Mouse (Mus musculus) stomach, embryonic 16.5 days (tissue): ENCODE results near the gene G3bp2. TPM values are rescaled to one million over a fixed set of nuclear protein-coding genes. Genes with fewer than 3 reads are reported as not detected.

Source experiments
- ATAC-seq: fragments of 200-750 bp; cut with Nextera tagmentation; 2 replicates; pipeline ENCODE4 v1.8.0; 2017; ENCODE audit warnings: moderate number of reproducible peaks, moderate TSS enrichment; ENCODE audit not compliant: insufficient read depth, low FRiP score
- H3K27ac ChIP-seq: fragments of 300-500 bp; sonication (generic); 2 replicates; pipeline ENCODE4 v1.5.1; 2014; ENCODE audit warnings: low read length
- H3K27me3 ChIP-seq: fragments of 300-500 bp; sonication (generic); 2 replicates; pipeline ENCODE4 v1.6.1; 2014; ENCODE audit warnings: low read length, control low read depth, mixed read lengths; ENCODE audit not compliant: control insufficient read depth, insufficient read depth
- H3K36me3 ChIP-seq: fragments of 300-500 bp; sonication (generic); 2 replicates; pipeline ENCODE4 v1.6.1; 2014; ENCODE audit warnings: low read length; ENCODE audit not compliant: control insufficient read depth, insufficient read depth
- H3K4me1 ChIP-seq: fragments of 300-500 bp; sonication (generic); 2 replicates; pipeline ENCODE4 v1.6.1; 2014; ENCODE audit warnings: low read length, control low read depth, mixed read lengths; ENCODE audit not compliant: control insufficient read depth, insufficient read depth
- H3K4me2 ChIP-seq: fragments of 300-500 bp; sonication (generic); 2 replicates; pipeline ENCODE4 v1.6.1; 2014; ENCODE audit warnings: low read depth, low read length, mixed read lengths
- H3K4me3 ChIP-seq: fragments of 300-500 bp; sonication (generic); replicated peaks from 2 replicates; pipeline ENCODE4 v1.5.1; 2014; ENCODE audit warnings: mild to moderate bottlenecking, low read length
- H3K9ac ChIP-seq: fragments of 300-500 bp; sonication (generic); 2 replicates; pipeline ENCODE4 v1.6.1; 2014; ENCODE audit warnings: low read length
- H3K9me3 ChIP-seq: fragments of 300-500 bp; sonication (generic); replicated peaks from 2 replicates; pipeline ENCODE4 v1.6.1; 2016; ENCODE audit warnings: low read length, control low read depth; ENCODE audit not compliant: control insufficient read depth
- WGBS: fragments of 180-500 bp; shearing (Covaris S2); extraction: QIAGEN DNeasy Blood & Tissue Kit; methylation state at CpG from one replicate; pipeline ENCODE4 v1.1.7; 2014; 5-methylcytosine and 5-hydroxymethylcytosine counted together
- polyA plus RNA-seq: library from polyadenylated mRNA; unstranded; fragments of >200 nt; fragmentation: Nextera tagmentation; extraction: Ambion mirVana; gene quantifications from 2 replicates; pipeline ENCODE4 v1.2.1, GENCODE M21; 2015

Gene G3bp2
- polyA plus RNA-seq, 1 experiment from 2014 or later, result 146 TPM

- no peak overlapping the region for H3K9ac ChIP-seq
- no peak for ATAC-seq
- H3K36me3 ChIP-seq, result no peaks in the 10 kb centered on the region
- peaks cover 5% of the 10 kb centered on the region; the same call in 1 of the 2 replicates for H3K4me1 ChIP-seq
- no peak overlapping the region for H3K4me2 ChIP-seq
- no peaks in the 10 kb centered on the region for H3K27me3 ChIP-seq
- H3K4me3 ChIP-seq, result no peak overlapping the region
- WGBS, result 34% methylated on average over 10 of the region's 10 CpGs
- no peak overlapping the region for H3K27ac ChIP-seq
- H3K9me3 ChIP-seq, result no peaks in the 10 kb centered on the region
Observed at GRCm38 (mm10) chr5:92106327-92107125, 23.0 kb upstream of the G3bp2 start.

- no peak for ATAC-seq
- peaks cover 5% of the 10 kb centered on the region; the same call in 1 of the 2 replicates for H3K4me1 ChIP-seq
- no peaks in the 10 kb centered on the region for H3K9me3 ChIP-seq
- WGBS, result 64% methylated on average over 13 of the region's 13 CpGs
- H3K27ac ChIP-seq, result no peak overlapping the region
- H3K4me2 ChIP-seq, result no peak overlapping the region
- no peaks in the 10 kb centered on the region for H3K36me3 ChIP-seq
- no peak overlapping the region for H3K4me3 ChIP-seq
- no peak overlapping the region for H3K9ac ChIP-seq
- no peaks in the 10 kb centered on the region for H3K27me3 ChIP-seq
Observed at GRCm38 (mm10) chr5:92103816-92104415, 20.4 kb upstream of the G3bp2 start.

GRCm38 (mm10) chr5:92103062-92103461 is 19.5 kb upstream of the G3bp2 start:
- Histone ChIP-seq H3K4me3 (no peak overlapping the region), H3K9ac (no peak overlapping the region), H3K9me3 (no peaks in the 10 kb centered on the region), H3K4me2 (no peak overlapping the region), H3K4me1 (peaks cover 5% of the 10 kb centered on the region; the same call in 1 of the 2 replicates), H3K36me3 (no peaks in the 10 kb centered on the region), H3K27me3 (no peaks in the 10 kb centered on the region), H3K27ac (no peak overlapping the region)
- WGBS, result 36% methylated on average over 6 of the region's 6 CpGs
- no peak for ATAC-seq

GRCm38 (mm10) chr5:92101601-92102000 is 18.1 kb upstream of the G3bp2 start:
- Histone ChIP-seq H3K9me3 (no peaks in the 10 kb centered on the region), H3K4me3 (no peak overlapping the region), H3K27ac (no peak overlapping the region), H3K27me3 (no peaks in the 10 kb centered on the region), H3K9ac (no peak overlapping the region), H3K4me2 (no peak overlapping the region), H3K36me3 (no peaks in the 10 kb centered on the region), H3K4me1 (peaks cover 4% of the 10 kb centered on the region; the same call in 1 of the 2 replicates)
- no peak for ATAC-seq
- 81% methylated on average over 8 of the region's 8 CpGs for WGBS

- 64% methylated on average over 13 of the region's 13 CpGs for WGBS
Observed at GRCm38 (mm10) chr5:92098351-92099109, 15.0 kb upstream of the G3bp2 start.

GRCm38 (mm10) chr5:92097779-92098178 is 14.3 kb upstream of the G3bp2 start:
- no peak overlapping the region for H3K4me2 ChIP-seq
- H3K4me1 ChIP-seq, result no peaks in the 10 kb centered on the region
- ATAC-seq, result no peak
- H3K27me3 ChIP-seq, result no peaks in the 10 kb centered on the region
- H3K36me3 ChIP-seq, result no peaks in the 10 kb centered on the region
- 91% methylated on average over 4 of the region's 4 CpGs for WGBS
- H3K4me3 ChIP-seq, result no peak overlapping the region
- H3K9ac ChIP-seq, result no peak overlapping the region
- no peak overlapping the region for H3K27ac ChIP-seq
- H3K9me3 ChIP-seq, result no peaks in the 10 kb centered on the region

More at GRCm38 (mm10) chr5:92098351-92099109, 15.0 kb upstream of the G3bp2 start:
- Histone ChIP-seq H3K4me3 (no peak overlapping the region), H3K27ac (no peak overlapping the region), H3K27me3 (no peaks in the 10 kb centered on the region), H3K9ac (no peak overlapping the region), H3K4me2 (no peak overlapping the region), H3K9me3 (no peaks in the 10 kb centered on the region), H3K36me3 (no peaks in the 10 kb centered on the region), H3K4me1 (no peaks in the 10 kb centered on the region)
- ATAC-seq, result no peak

- Histone ChIP-seq H3K9me3 (no peaks in the 10 kb centered on the region), H3K27ac (no peak overlapping the region), H3K4me3 (no peak overlapping the region), H3K36me3 (no peaks in the 10 kb centered on the region), H3K27me3 (no peaks in the 10 kb centered on the region), H3K4me2 (no peak overlapping the region), H3K4me1 (no peaks in the 10 kb centered on the region), H3K9ac (no peak overlapping the region)
- no peak for ATAC-seq
- WGBS, result 88% methylated on average over 6 of the region's 6 CpGs
Observed at GRCm38 (mm10) chr5:92096786-92097185, 13.3 kb upstream of the G3bp2 start.

GRCm38 (mm10) chr5:92094062-92094415 is 10.5 kb upstream of the G3bp2 start:
- no peaks in the 10 kb centered on the region for H3K36me3 ChIP-seq
- H3K4me2 ChIP-seq, result no peak overlapping the region
- no peaks in the 10 kb centered on the region for H3K27me3 ChIP-seq
- H3K9me3 ChIP-seq, result no peaks in the 10 kb centered on the region
- no peaks in the 10 kb centered on the region for H3K4me1 ChIP-seq
- H3K4me3 ChIP-seq, result no peak overlapping the region
- H3K27ac ChIP-seq, result no peak overlapping the region
- H3K9ac ChIP-seq, result no peak overlapping the region
- no peak for ATAC-seq
- 78% methylated on average over 3 of the region's 3 CpGs for WGBS
